Mouse (Mus musculus): Measurements from ENCODE around the gene Hbb-bh1.
"Not testable (repeated sequence)": the region's sequence is repeated elsewhere in the genome, so short reads cannot be mapped to it uniquely, and the experiment has no call there.

The Hbb-bh1 gene

GRCm38 (mm10) chr7:103812174-103812573, 30.8 kb downstream of the Hbb-bh1 start:
- no peak for DNase-seq (ENCODE audit: low read depth, low spot score)

GRCm38 (mm10) chr7:103811223-103811845, 31.6 kb downstream of the Hbb-bh1 start:
- DNase-seq (ENCODE audit: low read depth, low spot score), result no peak

- DNase-seq (ENCODE audit: low read depth, low spot score), result no peak
Observed at GRCm38 (mm10) chr7:103810746-103811145, 32.2 kb downstream of the Hbb-bh1 start.

- DNase-seq (ENCODE audit: low read depth, low spot score), result no peak
Observed at GRCm38 (mm10) chr7:103810296-103810695, 32.7 kb downstream of the Hbb-bh1 start.

GRCm38 (mm10) chr7:103809801-103810155, 33.2 kb downstream of the Hbb-bh1 start:
- DNase-seq (ENCODE audit: low read depth, low spot score), result no peak

- DNase-seq (ENCODE audit: low read depth, low spot score), result no peak
Observed at GRCm38 (mm10) chr7:103808971-103809800, 33.8 kb downstream of the Hbb-bh1 start.

GRCm38 (mm10) chr7:103808120-103808519, 34.8 kb downstream of the Hbb-bh1 start:
- DNase-seq (ENCODE audit: low read depth, low spot score), result not testable (repeated sequence)

- DNase-seq (ENCODE audit: low read depth, low spot score), result peak; percentile 36
Observed at GRCm38 (mm10) chr7:103806856-103807255, 36.1 kb downstream of the Hbb-bh1 start.

- DNase-seq (ENCODE audit: low read depth, low spot score), result no peak
Observed at GRCm38 (mm10) chr7:103792669-103793388, 50.1 kb downstream of the Hbb-bh1 start.

- no peak for DNase-seq (ENCODE audit: low read depth, low spot score)
Observed at GRCm38 (mm10) chr7:103791721-103792120, 51.2 kb downstream of the Hbb-bh1 start, which contains the start of gene Olfr67. TSS of gene Olfr67 (minus strand) at chr7:103791821.

All from embryo, embryonic 11.5 days (tissue).